Mouse (Mus musculus) ES-Bruce4 (cell line): ENCODE measurements around the gene Zfp534.
"Not testable (repeated sequence)": the region's sequence is repeated elsewhere in the genome, so short reads cannot be mapped to it uniquely, and the experiment has no call there.

Experiments
- CTCF ChIP-seq: IDR thresholded peaks from one replicate; pipeline ENCODE4 v1.8.1; 2011; ENCODE audit warnings: low read depth, low read length
- EP300 ChIP-seq: IDR thresholded peaks from 2 replicates; pipeline ENCODE4 v1.6.1; 2011; ENCODE audit warnings: low read depth, low read length; ENCODE audit not compliant: insufficient read depth
- POLR2A ChIP-seq: IDR thresholded peaks from one replicate; pipeline ENCODE4 v1.8.1; 2011; ENCODE audit warnings: low read length; ENCODE audit not compliant: insufficient read depth

DNA sequence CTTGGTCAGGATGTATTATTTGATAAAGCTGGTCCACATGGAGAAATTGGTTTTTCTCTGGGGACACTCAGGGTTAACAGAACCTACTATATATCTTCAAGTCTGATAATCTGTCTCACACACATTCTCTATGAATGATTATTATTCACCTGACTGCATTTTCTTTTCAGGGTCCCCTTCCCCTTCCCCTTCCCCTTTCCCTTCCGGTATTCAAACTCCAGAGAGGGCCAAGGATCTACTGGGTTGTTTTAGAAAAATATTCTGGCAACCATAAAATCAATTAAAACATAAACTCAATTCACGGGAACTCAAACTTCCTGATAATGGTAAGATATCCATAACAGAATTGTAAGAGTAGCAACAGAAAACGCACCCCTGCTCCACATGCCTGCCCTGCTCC lies 60.4 kb downstream of the Zfp534 start:
- TF ChIP-seq CTCF, EP300, POLR2A: not testable (repeated sequence)
